Mouse (Mus musculus): ENCODE results near the gene Rab37. TPM values are rescaled to one million over a fixed set of nuclear protein-coding genes. Genes with fewer than 3 reads are reported as not detected.

The Rab37 gene
- polyA plus RNA-seq, 1 experiment from 2014 or later, result 1.4 TPM

GRCm38 (mm10) chr11:115188539-115189231 lies 97.5 kb downstream of the Rab37 start:
- Histone ChIP-seq H3K27ac (replicated peaks; ENCODE audit: low read depth, low read length) (no peak overlapping the region), H3K9me3 (replicated peaks; ENCODE audit: control insufficient read depth, low read length) (no peaks in the 10 kb centered on the region), H3K4me2 (ENCODE audit: low read depth, low read length) (no peak overlapping the region), H3K27me3 (ENCODE audit: control insufficient read depth, insufficient read depth, low read length) (no peaks in the 10 kb centered on the region), H3K36me3 (replicated peaks; ENCODE audit: control insufficient read depth, insufficient read depth, low read depth, low read length) (no peaks in the 10 kb centered on the region), H3K9ac (replicated peaks; ENCODE audit: low read length) (no peak overlapping the region), H3K4me3 (ENCODE audit: low read depth, low read length) (no peak overlapping the region), H3K4me1 (ENCODE audit: control insufficient read depth, insufficient read depth, low read length) (no peaks in the 10 kb centered on the region)
- ATAC-seq (replicated peaks; ENCODE audit: insufficient number of reproducible peaks, low FRiP score, low TSS enrichment, low read depth) (no peak), DNase-seq (ENCODE audit: low spot score) (no peak)
- WGBS, result 82% methylated on average over 13 of the region's 13 CpGs

DNA sequence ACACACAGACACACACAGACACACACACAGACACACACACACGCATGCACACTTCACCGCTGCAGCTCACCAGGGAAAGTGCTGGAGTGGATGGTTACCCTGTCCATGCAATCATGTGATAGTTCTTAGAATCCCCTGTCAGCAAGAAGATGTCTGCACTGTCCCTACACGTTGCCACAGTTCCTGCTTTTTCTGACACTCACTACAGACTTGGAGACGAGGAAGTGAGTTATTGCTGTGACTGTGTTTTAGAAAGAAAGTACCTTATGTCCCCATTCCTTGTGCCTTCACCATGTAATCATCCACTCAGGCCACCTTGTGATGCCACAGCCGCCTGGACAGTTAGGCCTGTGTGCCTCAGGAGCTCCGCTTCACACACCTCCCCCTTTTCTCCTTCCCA lies 98.1 kb downstream of the Rab37 start:
- no peaks in the 10 kb centered on the region for H3K27me3 ChIP-seq (ENCODE audit: control insufficient read depth, insufficient read depth, low read length)
- H3K4me2 ChIP-seq (ENCODE audit: low read depth, low read length), result no peak overlapping the region
- ATAC-seq (replicated peaks; ENCODE audit: insufficient number of reproducible peaks, low FRiP score, low TSS enrichment, low read depth), result no peak
- H3K9me3 ChIP-seq (replicated peaks; ENCODE audit: control insufficient read depth, low read length), result no peaks in the 10 kb centered on the region
- 83% methylated on average over 6 of the region's 6 CpGs for WGBS
- H3K27ac ChIP-seq (replicated peaks; ENCODE audit: low read depth, low read length), result no peak overlapping the region
- no peaks in the 10 kb centered on the region for H3K36me3 ChIP-seq (replicated peaks; ENCODE audit: control insufficient read depth, insufficient read depth, low read depth, low read length)
- H3K4me1 ChIP-seq (ENCODE audit: control insufficient read depth, insufficient read depth, low read length), result no peaks in the 10 kb centered on the region
- no peak overlapping the region for H3K9ac ChIP-seq (replicated peaks; ENCODE audit: low read length)
- DNase-seq (ENCODE audit: low spot score), result no peak
- H3K4me3 ChIP-seq (ENCODE audit: low read depth, low read length), result no peak overlapping the region

DNA sequence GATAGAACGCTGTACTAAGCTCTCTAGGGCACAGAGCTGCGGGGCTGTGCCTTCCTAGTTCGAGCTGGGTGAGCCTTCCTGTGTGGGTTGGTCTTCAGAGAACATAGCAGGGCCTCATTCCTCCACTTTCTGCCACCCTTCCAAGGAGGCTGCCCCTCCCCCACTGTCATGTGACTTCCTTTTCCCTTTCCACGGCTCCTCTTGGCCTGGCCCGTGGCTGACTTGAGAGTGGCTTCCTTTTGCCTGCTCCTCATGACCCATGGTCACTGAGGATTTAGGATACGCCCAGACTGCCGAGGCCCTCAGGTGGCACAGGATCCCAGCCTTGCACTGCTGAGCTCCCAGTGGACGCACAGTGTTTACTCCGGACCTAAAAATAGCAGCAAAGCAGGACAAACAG lies 100.9 kb downstream of the Rab37 start:
- no peak for ATAC-seq (replicated peaks; ENCODE audit: insufficient number of reproducible peaks, low FRiP score, low TSS enrichment, low read depth)
- no peak overlapping the region for H3K4me2 ChIP-seq (ENCODE audit: low read depth, low read length)
- no peaks in the 10 kb centered on the region for H3K27me3 ChIP-seq (ENCODE audit: control insufficient read depth, insufficient read depth, low read length)
- H3K4me1 ChIP-seq (ENCODE audit: control insufficient read depth, insufficient read depth, low read length), result no peaks in the 10 kb centered on the region
- H3K27ac ChIP-seq (replicated peaks; ENCODE audit: low read depth, low read length), result no peak overlapping the region
- no peak for DNase-seq (ENCODE audit: low spot score)
- H3K9me3 ChIP-seq (replicated peaks; ENCODE audit: control insufficient read depth, low read length), result no peaks in the 10 kb centered on the region
- H3K36me3 ChIP-seq (replicated peaks; ENCODE audit: control insufficient read depth, insufficient read depth, low read depth, low read length), result no peaks in the 10 kb centered on the region
- H3K9ac ChIP-seq (replicated peaks; ENCODE audit: low read length), result no peak overlapping the region
- no peak overlapping the region for H3K4me3 ChIP-seq (ENCODE audit: low read depth, low read length)
- 62% methylated on average over 9 of the region's 9 CpGs for WGBS

DNA sequence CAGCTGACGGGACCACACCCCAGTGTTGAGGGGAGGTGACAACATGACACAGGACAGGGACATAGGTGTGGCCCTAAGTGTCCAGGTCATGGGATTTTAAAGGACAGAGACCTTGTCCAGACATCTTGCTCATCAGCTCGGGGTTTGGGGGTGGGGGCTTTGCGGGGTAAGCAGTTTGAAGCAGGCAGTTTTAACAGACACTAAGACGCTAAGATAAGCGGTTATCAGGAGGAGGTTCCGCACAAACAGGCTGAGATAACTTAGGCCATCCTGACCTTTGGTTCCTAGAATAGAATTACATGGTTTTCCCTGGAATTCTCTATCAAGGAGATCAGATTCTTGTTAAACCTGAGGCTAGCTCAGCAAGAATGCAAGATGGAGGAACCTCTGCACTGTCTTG lies 103.5 kb downstream of the Rab37 start:
- no peak overlapping the region for H3K27ac ChIP-seq (replicated peaks; ENCODE audit: low read depth, low read length)
- no peak for DNase-seq (ENCODE audit: low spot score)
- WGBS, result 80% methylated on average over 6 of the region's 6 CpGs

DNA sequence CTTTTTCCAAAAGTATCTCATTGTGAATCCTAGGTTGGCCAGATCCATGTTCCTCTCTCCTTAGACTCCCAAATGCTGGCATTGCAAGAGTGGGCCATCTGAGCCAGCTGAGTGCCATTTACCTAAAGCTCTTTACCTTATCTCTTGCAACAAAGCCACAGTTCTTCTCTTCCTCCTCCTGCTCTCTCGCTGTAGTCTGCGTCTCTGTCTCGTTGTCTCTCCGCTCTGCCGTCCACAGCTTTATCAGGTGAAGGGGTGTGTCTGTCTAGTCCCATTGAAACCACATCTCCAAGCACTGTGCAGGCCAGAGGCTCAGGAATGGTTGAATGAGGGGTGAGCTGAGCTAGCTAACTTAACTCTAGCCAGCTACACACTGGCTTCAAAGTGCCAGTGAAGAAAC lies 104.7 kb downstream of the Rab37 start:
- no peaks in the 10 kb centered on the region for H3K9me3 ChIP-seq (replicated peaks; ENCODE audit: control insufficient read depth, low read length)
- 87% methylated on average over 5 of the region's 5 CpGs for WGBS

More for the DNA sequence above, 103.5 kb downstream of the Rab37 start:
- Histone ChIP-seq H3K4me3 (ENCODE audit: low read depth, low read length) (no peak overlapping the region), H3K9me3 (replicated peaks; ENCODE audit: control insufficient read depth, low read length) (no peaks in the 10 kb centered on the region), H3K27me3 (ENCODE audit: control insufficient read depth, insufficient read depth, low read length) (no peaks in the 10 kb centered on the region), H3K4me1 (ENCODE audit: control insufficient read depth, insufficient read depth, low read length) (no peaks in the 10 kb centered on the region), H3K36me3 (replicated peaks; ENCODE audit: control insufficient read depth, insufficient read depth, low read depth, low read length) (no peaks in the 10 kb centered on the region), H3K4me2 (ENCODE audit: low read depth, low read length) (no peak overlapping the region), H3K9ac (replicated peaks; ENCODE audit: low read length) (no peak overlapping the region)
- ATAC-seq (replicated peaks; ENCODE audit: insufficient number of reproducible peaks, low FRiP score, low TSS enrichment, low read depth), result no peak

DNA sequence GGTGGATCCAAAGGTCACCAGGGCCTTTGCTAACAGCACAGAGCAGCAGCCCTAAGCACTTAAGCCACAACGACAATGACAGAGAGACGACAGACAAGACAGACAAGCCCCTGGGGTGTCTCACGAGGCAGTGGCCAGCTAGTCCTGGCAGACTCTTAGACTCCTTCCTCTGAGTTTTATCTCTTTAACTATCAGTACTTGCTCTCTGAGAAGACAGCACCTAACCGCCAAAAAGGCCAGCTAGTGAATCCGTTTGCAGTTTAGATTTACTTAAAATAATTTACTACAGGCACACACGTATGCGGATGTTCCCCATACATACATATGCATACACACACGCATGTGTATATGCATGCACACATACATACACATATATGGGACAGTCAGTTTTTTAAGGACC lies 106.3 kb downstream of the Rab37 start:
- Histone ChIP-seq H3K36me3 (replicated peaks; ENCODE audit: control insufficient read depth, insufficient read depth, low read depth, low read length) (no peaks in the 10 kb centered on the region), H3K27me3 (ENCODE audit: control insufficient read depth, insufficient read depth, low read length) (no peaks in the 10 kb centered on the region), H3K27ac (replicated peaks; ENCODE audit: low read depth, low read length) (no peak overlapping the region), H3K4me1 (ENCODE audit: control insufficient read depth, insufficient read depth, low read length) (no peaks in the 10 kb centered on the region), H3K9me3 (replicated peaks; ENCODE audit: control insufficient read depth, low read length) (no peaks in the 10 kb centered on the region), H3K4me2 (ENCODE audit: low read depth, low read length) (no peak overlapping the region), H3K4me3 (ENCODE audit: low read depth, low read length) (no peak overlapping the region), H3K9ac (replicated peaks; ENCODE audit: low read length) (no peak overlapping the region)
- DNase-seq (ENCODE audit: low spot score), result no peak
- no peak for ATAC-seq (replicated peaks; ENCODE audit: insufficient number of reproducible peaks, low FRiP score, low TSS enrichment, low read depth)
- 81% methylated on average over 8 of the region's 8 CpGs for WGBS

More for the DNA sequence above, 104.7 kb downstream of the Rab37 start:
- H3K4me1 ChIP-seq (ENCODE audit: control insufficient read depth, insufficient read depth, low read length), result no peaks in the 10 kb centered on the region
- no peak overlapping the region for H3K4me3 ChIP-seq (ENCODE audit: low read depth, low read length)
- H3K27me3 ChIP-seq (ENCODE audit: control insufficient read depth, insufficient read depth, low read length), result no peaks in the 10 kb centered on the region
- H3K27ac ChIP-seq (replicated peaks; ENCODE audit: low read depth, low read length), result no peak overlapping the region
- DNase-seq (ENCODE audit: low spot score) (no peak), ATAC-seq (replicated peaks; ENCODE audit: insufficient number of reproducible peaks, low FRiP score, low TSS enrichment, low read depth) (no peak)
- H3K36me3 ChIP-seq (replicated peaks; ENCODE audit: control insufficient read depth, insufficient read depth, low read depth, low read length), result no peaks in the 10 kb centered on the region
- no peak overlapping the region for H3K9ac ChIP-seq (replicated peaks; ENCODE audit: low read length)
- no peak overlapping the region for H3K4me2 ChIP-seq (ENCODE audit: low read depth, low read length)

GRCm38 (mm10) chr11:115198932-115199384 lies 107.7 kb downstream of the Rab37 start:
- no peak overlapping the region for H3K27ac ChIP-seq (replicated peaks; ENCODE audit: low read depth, low read length)
- no peaks in the 10 kb centered on the region for H3K27me3 ChIP-seq (ENCODE audit: control insufficient read depth, insufficient read depth, low read length)
- no peaks in the 10 kb centered on the region for H3K9me3 ChIP-seq (replicated peaks; ENCODE audit: control insufficient read depth, low read length)
- no peaks in the 10 kb centered on the region for H3K4me1 ChIP-seq (ENCODE audit: control insufficient read depth, insufficient read depth, low read length)
- 76% methylated on average over 12 of the region's 12 CpGs for WGBS
- no peak overlapping the region for H3K9ac ChIP-seq (replicated peaks; ENCODE audit: low read length)
- H3K36me3 ChIP-seq (replicated peaks; ENCODE audit: control insufficient read depth, insufficient read depth, low read depth, low read length), result no peaks in the 10 kb centered on the region
- ATAC-seq (replicated peaks; ENCODE audit: insufficient number of reproducible peaks, low FRiP score, low TSS enrichment, low read depth) (no peak), DNase-seq (ENCODE audit: low spot score) (no peak)
- H3K4me2 ChIP-seq (ENCODE audit: low read depth, low read length), result no peak overlapping the region
- H3K4me3 ChIP-seq (ENCODE audit: low read depth, low read length), result no peak overlapping the region

GRCm38 (mm10) chr11:115200520-115200919 lies 109.3 kb downstream of the Rab37 start:
- H3K4me1 ChIP-seq (ENCODE audit: control insufficient read depth, insufficient read depth, low read length), result no peaks in the 10 kb centered on the region
- DNase-seq (ENCODE audit: low spot score) (no peak), ATAC-seq (replicated peaks; ENCODE audit: insufficient number of reproducible peaks, low FRiP score, low TSS enrichment, low read depth) (no peak)
- no peaks in the 10 kb centered on the region for H3K36me3 ChIP-seq (replicated peaks; ENCODE audit: control insufficient read depth, insufficient read depth, low read depth, low read length)
- no peak overlapping the region for H3K9ac ChIP-seq (replicated peaks; ENCODE audit: low read length)
- no peak overlapping the region for H3K4me2 ChIP-seq (ENCODE audit: low read depth, low read length)
- H3K4me3 ChIP-seq (ENCODE audit: low read depth, low read length), result no peak overlapping the region
- H3K9me3 ChIP-seq (replicated peaks; ENCODE audit: control insufficient read depth, low read length), result no peaks in the 10 kb centered on the region
- WGBS, result 86% methylated on average over 4 of the region's 4 CpGs
- no peak overlapping the region for H3K27ac ChIP-seq (replicated peaks; ENCODE audit: low read depth, low read length)
- no peaks in the 10 kb centered on the region for H3K27me3 ChIP-seq (ENCODE audit: control insufficient read depth, insufficient read depth, low read length)
